Mouse (Mus musculus) kidney, embryonic 14.5 days (tissue): ENCODE results near the gene Mpzl1. TPM values are rescaled to one million over a fixed set of nuclear protein-coding genes. Genes with fewer than 3 reads are reported as not detected.

ENCODE experiments used
- ATAC-seq: fragments of 200-750 bp; cut with Nextera tagmentation; 2 replicates; pipeline ENCODE4 v1.8.0; 2017; ENCODE audit warnings: moderate number of reproducible peaks, mild to moderate bottlenecking, moderate TSS enrichment, moderate library complexity; ENCODE audit not compliant: low FRiP score, low TSS enrichment
- H3K27ac ChIP-seq: fragments of 300-500 bp; sonication (generic); 2 replicates; pipeline ENCODE4 v1.5.1; 2014; ENCODE audit warnings: low read depth, mild to moderate bottlenecking, low read length, moderate library complexity, mixed read lengths
- H3K27me3 ChIP-seq: fragments of 300-500 bp; sonication (generic); 2 replicates; pipeline ENCODE4 v1.6.1; 2014; ENCODE audit warnings: mild to moderate bottlenecking, low read length; ENCODE audit not compliant: control insufficient read depth, insufficient read depth
- H3K36me3 ChIP-seq: fragments of 300-500 bp; sonication (generic); 2 replicates; pipeline ENCODE4 v1.6.1; 2014; ENCODE audit warnings: low read length, mixed read lengths; ENCODE audit not compliant: control insufficient read depth, insufficient read depth
- H3K4me1 ChIP-seq: fragments of 300-500 bp; sonication (generic); 2 replicates; pipeline ENCODE4 v1.6.1; 2014; ENCODE audit warnings: low read length, mixed read lengths; ENCODE audit not compliant: control insufficient read depth, insufficient read depth
- H3K4me2 ChIP-seq: fragments of 300-500 bp; sonication (generic); replicated peaks from 2 replicates; pipeline ENCODE4 v1.6.1; 2014; ENCODE audit warnings: low read depth, mild to moderate bottlenecking, low read length
- H3K4me3 ChIP-seq: fragments of 300-500 bp; sonication (generic); 2 replicates; pipeline ENCODE4 v1.5.1; 2014; ENCODE audit warnings: mild to moderate bottlenecking, low read length
- H3K9ac ChIP-seq: fragments of 300-500 bp; sonication (generic); 2 replicates; pipeline ENCODE4 v1.6.1; 2014; ENCODE audit warnings: low read depth, mild to moderate bottlenecking, low read length, moderate library complexity
- H3K9me3 ChIP-seq: fragments of 300-500 bp; sonication (generic); 2 replicates; pipeline ENCODE4 v1.6.1; 2016; ENCODE audit warnings: low read length; ENCODE audit not compliant: control insufficient read depth
- WGBS: fragments of 180-500 bp; shearing (Covaris S2); extraction: QIAGEN DNeasy Blood & Tissue Kit; methylation state at CpG from one replicate; pipeline ENCODE4 v1.1.7; 2014; 5-methylcytosine and 5-hydroxymethylcytosine counted together
- polyA plus RNA-seq: library from polyadenylated mRNA; unstranded; fragments of >200 nt; fragmentation: Nextera tagmentation; extraction: Ambion mirVana; gene quantifications from 2 replicates; pipeline ENCODE4 v1.2.1, GENCODE M21; 2014

Mpzl1 gene
- polyA plus RNA-seq, 1 experiment from 2014 or later, result 253 TPM

DNA sequence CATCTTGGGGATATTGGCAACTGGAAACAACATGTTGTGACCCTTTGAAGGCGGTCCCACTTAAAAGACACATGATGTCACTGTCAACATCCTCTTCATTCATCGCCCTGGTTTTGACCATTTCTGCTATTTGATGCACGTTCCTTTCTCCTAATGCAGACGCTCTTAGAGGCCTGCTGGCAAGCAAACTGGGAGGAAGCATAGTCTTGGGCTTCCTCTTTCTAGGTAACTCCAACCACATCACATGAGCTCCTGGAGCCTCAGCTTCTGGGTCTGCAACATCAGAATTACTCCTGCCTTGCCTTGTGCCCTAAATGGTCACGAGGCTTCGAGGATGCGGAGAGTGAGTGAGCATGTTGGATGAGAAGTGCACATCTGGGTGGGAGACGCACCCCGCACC, 40.8 kb upstream of the Mpzl1 start:
- Histone ChIP-seq H3K9me3 (no peaks in the 10 kb centered on the region), H3K27ac (no peak overlapping the region), H3K4me2 (no peak overlapping the region), H3K9ac (no peak overlapping the region), H3K4me1 (no peaks in the 10 kb centered on the region; the same call in 1 of the 2 replicates), H3K36me3 (peaks cover 4% of the 10 kb centered on the region; the same call in 1 of the 2 replicates), H3K27me3 (no peaks in the 10 kb centered on the region), H3K4me3 (no peak overlapping the region)
- no peak for ATAC-seq
- WGBS, result 91% methylated on average over 9 of the region's 9 CpGs

DNA sequence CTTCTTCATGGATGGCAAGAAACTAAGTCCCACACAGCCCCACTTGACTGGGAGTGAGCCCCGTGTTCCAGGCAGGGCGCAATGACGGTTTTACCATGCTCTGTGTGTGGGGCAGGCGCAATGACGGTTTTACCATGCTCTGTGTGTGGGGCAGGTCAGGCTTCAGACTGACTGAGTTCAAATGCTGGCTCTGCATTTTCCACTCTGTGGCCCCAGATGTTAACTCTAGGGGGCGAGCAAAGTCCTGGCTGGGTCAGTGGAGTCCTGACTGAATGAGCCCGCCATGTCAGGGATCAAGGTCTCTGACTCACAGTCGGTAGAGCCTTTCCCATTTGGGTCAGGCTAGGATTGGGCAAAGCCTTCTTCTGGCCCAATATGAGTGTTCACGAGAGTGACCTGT, 38.0 kb upstream of the Mpzl1 start:
- no peaks in the 10 kb centered on the region for H3K9me3 ChIP-seq
- H3K36me3 ChIP-seq, result peaks cover 4% of the 10 kb centered on the region; the same call in 1 of the 2 replicates
- H3K4me2 ChIP-seq, result no peak overlapping the region
- H3K4me3 ChIP-seq, result no peak overlapping the region
- no peaks in the 10 kb centered on the region for H3K27me3 ChIP-seq
- H3K4me1 ChIP-seq, result peaks cover under 1% of the 10 kb centered on the region
- no peak overlapping the region for H3K27ac ChIP-seq
- 80% methylated on average over 9 of the region's 9 CpGs for WGBS
- H3K9ac ChIP-seq, result no peak overlapping the region
- ATAC-seq, result no peak

- H3K4me1 ChIP-seq, result peaks cover 3% of the 10 kb centered on the region
- no peaks in the 10 kb centered on the region; the same call in 1 of the 2 replicates for H3K36me3 ChIP-seq
- no peak for ATAC-seq
- no peak overlapping the region for H3K9ac ChIP-seq
- H3K27me3 ChIP-seq, result no peaks in the 10 kb centered on the region
- WGBS, result 53% methylated on average over 6 of the region's 6 CpGs
- no peak overlapping the region for H3K27ac ChIP-seq
- H3K4me3 ChIP-seq, result no peak overlapping the region
- no peak overlapping the region for H3K4me2 ChIP-seq
- H3K9me3 ChIP-seq, result no peaks in the 10 kb centered on the region
Measured at GRCm38 (mm10) chr1:165670056-165670455, 35.7 kb upstream of the Mpzl1 start.

DNA sequence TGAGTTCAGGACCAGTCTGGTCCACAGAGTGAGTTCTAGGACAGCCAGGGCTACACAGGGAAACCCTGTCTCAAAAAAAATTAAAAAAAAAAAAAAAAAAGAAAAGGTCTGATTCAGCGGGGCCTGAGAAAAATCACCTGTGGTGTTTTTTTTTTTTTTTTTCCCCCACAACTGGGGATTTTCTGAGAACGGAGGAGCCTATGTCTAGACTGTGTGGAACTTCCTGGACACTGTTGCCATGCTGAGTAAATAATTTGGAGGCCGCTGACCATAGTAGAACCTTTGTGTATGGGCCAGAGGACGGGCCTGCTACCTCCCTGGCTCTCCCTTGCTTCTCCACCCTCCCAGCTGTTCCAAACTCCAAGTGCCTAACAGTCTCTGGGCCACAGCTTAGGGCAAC, 34.6 kb upstream of the Mpzl1 start:
- no peak for ATAC-seq
- no peaks in the 10 kb centered on the region for H3K27me3 ChIP-seq
- peaks cover 3% of the 10 kb centered on the region for H3K4me1 ChIP-seq
- no peaks in the 10 kb centered on the region for H3K9me3 ChIP-seq
- no peak overlapping the region for H3K9ac ChIP-seq
- no peak overlapping the region for H3K4me2 ChIP-seq
- H3K27ac ChIP-seq, result no peak overlapping the region
- H3K4me3 ChIP-seq, result no peak overlapping the region
- H3K36me3 ChIP-seq, result no peaks in the 10 kb centered on the region; the same call in 1 of the 2 replicates
- WGBS, result 64% methylated on average over 4 of the region's 4 CpGs

GRCm38 (mm10) chr1:165667380-165667779, 33.0 kb upstream of the Mpzl1 start:
- no peaks in the 10 kb centered on the region for H3K27me3 ChIP-seq
- no peak overlapping the region for H3K4me2 ChIP-seq
- H3K9ac ChIP-seq, result no peak overlapping the region
- no peak overlapping the region for H3K27ac ChIP-seq
- 30% methylated on average over 13 of the region's 13 CpGs for WGBS
- H3K9me3 ChIP-seq, result no peaks in the 10 kb centered on the region
- peaks cover 6% of the 10 kb centered on the region; the same call in 1 of the 2 replicates for H3K36me3 ChIP-seq
- no peak overlapping the region for H3K4me3 ChIP-seq
- H3K4me1 ChIP-seq, result peaks cover 15% of the 10 kb centered on the region
- no peak for ATAC-seq

- WGBS, result 88% methylated on average over 6 of the region's 6 CpGs
- no peaks in the 10 kb centered on the region for H3K9me3 ChIP-seq
- no peak for ATAC-seq
- no peak overlapping the region for H3K4me2 ChIP-seq
- no peak overlapping the region for H3K9ac ChIP-seq
- H3K36me3 ChIP-seq, result peaks cover 6% of the 10 kb centered on the region; the same call in 1 of the 2 replicates
- no peaks in the 10 kb centered on the region for H3K27me3 ChIP-seq
- H3K4me1 ChIP-seq, result peaks cover 15% of the 10 kb centered on the region
- H3K4me3 ChIP-seq, result no peak overlapping the region
- H3K27ac ChIP-seq, result no peak overlapping the region
Measured at GRCm38 (mm10) chr1:165666944-165667343, 32.6 kb upstream of the Mpzl1 start.

GRCm38 (mm10) chr1:165665758-165666157, 31.4 kb upstream of the Mpzl1 start:
- WGBS, result 57% methylated on average over 5 of the region's 5 CpGs
- H3K27me3 ChIP-seq, result no peaks in the 10 kb centered on the region
- H3K4me3 ChIP-seq, result no peak overlapping the region
- H3K36me3 ChIP-seq, result peaks cover 6% of the 10 kb centered on the region; the same call in 1 of the 2 replicates
- ATAC-seq, result 0 out of 2 replicates have a peak, but pooled peaks have one; percentile 14
- H3K9me3 ChIP-seq, result no peaks in the 10 kb centered on the region
- no peak overlapping the region for H3K4me2 ChIP-seq
- H3K27ac ChIP-seq, result no peak overlapping the region
- no peak overlapping the region for H3K9ac ChIP-seq
- peaks cover 15% of the 10 kb centered on the region for H3K4me1 ChIP-seq

GRCm38 (mm10) chr1:165663277-165663676, 28.9 kb upstream of the Mpzl1 start:
- H3K4me1 ChIP-seq, result peaks cover 15% of the 10 kb centered on the region
- 0 out of 2 replicates have a peak overlapping the region, but pooled peaks have one; percentile 28 for H3K9ac ChIP-seq
- no peak for ATAC-seq
- peaks cover 16% of the 10 kb centered on the region for H3K36me3 ChIP-seq
- no peak overlapping the region for H3K4me2 ChIP-seq
- no peaks in the 10 kb centered on the region for H3K9me3 ChIP-seq
- no peak overlapping the region for H3K4me3 ChIP-seq
- 76% methylated on average over 16 of the region's 16 CpGs for WGBS
- H3K27me3 ChIP-seq, result no peaks in the 10 kb centered on the region
- H3K27ac ChIP-seq, result peak overlapping the region; percentile 12; the same call in 1 of the 2 replicates

DNA sequence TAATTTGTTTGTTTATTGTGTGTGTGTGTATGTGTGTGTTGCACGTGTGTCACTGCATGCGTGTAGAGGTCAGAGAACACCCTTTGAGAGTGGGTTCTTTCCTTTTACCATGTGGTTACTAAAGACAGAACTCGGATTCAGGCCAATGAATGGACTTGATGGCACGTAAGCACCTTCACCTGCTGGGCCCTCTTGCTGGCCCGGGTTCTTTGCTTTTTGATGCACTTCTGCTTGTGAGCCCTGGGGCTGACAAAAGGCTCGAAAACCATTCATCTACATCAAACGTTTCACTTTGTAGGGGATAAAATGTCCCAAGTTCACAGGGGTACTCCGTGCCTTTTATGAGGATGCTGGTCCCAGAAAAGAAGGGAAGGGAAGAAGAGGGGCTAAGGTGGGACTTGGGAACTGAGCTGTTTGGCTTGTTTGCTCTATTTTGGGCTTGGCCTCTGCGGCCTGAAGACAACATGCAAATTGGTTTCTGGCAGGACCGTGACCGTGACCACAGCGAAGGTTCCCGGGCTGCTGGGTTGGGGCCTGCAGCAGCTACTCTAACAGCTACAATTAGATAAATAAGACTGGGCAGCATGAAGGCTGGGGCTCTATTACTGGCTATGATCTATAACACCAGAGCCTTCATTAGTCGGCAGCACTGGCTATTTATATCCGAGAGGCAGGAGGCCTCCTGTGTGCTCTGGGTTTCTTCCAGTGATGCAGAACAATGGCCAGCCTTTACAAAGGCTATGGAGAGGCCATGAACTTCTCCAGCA, 28.3 kb upstream of the Mpzl1 start:
- Histone ChIP-seq H3K4me1 (peaks cover 15% of the 10 kb centered on the region), H3K9ac (no peak overlapping the region), H3K27me3 (no peaks in the 10 kb centered on the region), H3K4me2 (no peak overlapping the region), H3K4me3 (no peak overlapping the region), H3K27ac (peak overlapping the region; percentile 12; the same call in 1 of the 2 replicates), H3K9me3 (no peaks in the 10 kb centered on the region), H3K36me3 (peaks cover 23% of the 10 kb centered on the region)
- no peak for ATAC-seq
- 50% methylated on average over 15 of the region's 15 CpGs for WGBS
